Mouse (Mus musculus) forebrain, embryonic 15.5 days (tissue): ENCODE results near the gene Arl2bp. TPM values are rescaled to one million over a fixed set of nuclear protein-coding genes. Genes with fewer than 3 reads are reported as not detected.

Experiments used
- ATAC-seq: fragments of 200-750 bp; cut with Nextera tagmentation; replicated peaks from 2 replicates; pipeline ENCODE4 v1.8.0; 2017; ENCODE audit warnings: mild to moderate bottlenecking, moderate TSS enrichment, moderate library complexity
- H3K27ac ChIP-seq: fragments of 300-500 bp; sonication (generic); replicated peaks from 2 replicates; pipeline ENCODE4 v1.5.1; 2015; ENCODE audit warnings: mild to moderate bottlenecking, inconsistent platforms
- H3K27me3 ChIP-seq: fragments of 300-500 bp; sonication (generic); 2 replicates; pipeline ENCODE4 v1.6.1; 2015; ENCODE audit warnings: inconsistent platforms
- H3K36me3 ChIP-seq: fragments of 300-500 bp; sonication (generic); 2 replicates; pipeline ENCODE4 v1.6.1; 2015; ENCODE audit warnings: mild to moderate bottlenecking, inconsistent platforms
- H3K4me1 ChIP-seq: fragments of 300-500 bp; sonication (generic); 2 replicates; pipeline ENCODE4 v1.6.1; 2015; ENCODE audit warnings: inconsistent platforms
- H3K4me2 ChIP-seq: fragments of 300-500 bp; sonication (generic); replicated peaks from 2 replicates; pipeline ENCODE4 v1.6.1; 2015; ENCODE audit warnings: mild to moderate bottlenecking, inconsistent platforms
- H3K4me3 ChIP-seq: fragments of 300-500 bp; sonication (generic); 2 replicates; pipeline ENCODE4 v1.5.1; 2015; ENCODE audit warnings: mild to moderate bottlenecking, inconsistent platforms
- H3K9ac ChIP-seq: fragments of 300-500 bp; sonication (generic); replicated peaks from 2 replicates; pipeline ENCODE4 v1.6.1; 2015; ENCODE audit warnings: mild to moderate bottlenecking, inconsistent platforms
- H3K9me3 ChIP-seq: fragments of 300-500 bp; sonication (generic); 2 replicates; pipeline ENCODE4 v1.6.1; 2016; ENCODE audit warnings: inconsistent platforms
- WGBS: fragments of 180-500 bp; shearing (Covaris S2); methylation state at CpG from one replicate; pipeline ENCODE4 v1.1.7; 2015; ENCODE audit warnings: mixed read lengths; 5-methylcytosine and 5-hydroxymethylcytosine counted together
- polyA plus RNA-seq: library from polyadenylated mRNA; unstranded; fragments of >200 nt; fragmentation: Nextera tagmentation; extraction: Ambion mirVana; gene quantifications from 2 replicates; pipeline ENCODE4 v1.2.1, GENCODE M21; 2015

Gene Arl2bp
- polyA plus RNA-seq, 1 experiment from 2014 or later, result 206 TPM

DNA sequence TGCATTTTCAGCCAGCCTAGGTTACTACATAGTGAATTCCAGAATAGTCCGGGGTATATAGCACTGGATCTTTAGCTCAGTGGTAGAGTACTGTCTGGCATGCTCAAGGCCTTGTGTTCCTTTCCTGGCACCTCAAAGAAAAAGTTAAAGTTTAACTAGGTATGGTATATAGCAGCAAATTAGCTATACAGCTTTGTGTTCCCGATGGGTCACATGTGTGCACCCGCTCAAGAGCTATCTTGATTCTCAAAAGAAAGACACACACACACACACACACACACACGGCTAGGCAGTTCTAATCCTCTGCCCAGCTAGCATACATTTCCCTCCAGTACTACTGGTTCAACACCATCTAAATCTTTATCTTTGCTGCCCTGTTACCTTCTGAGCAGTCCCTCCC lies 6.0 kb upstream of the Arl2bp start:
- no peaks in the 10 kb centered on the region for H3K4me1 ChIP-seq
- no peak overlapping the region for H3K27ac ChIP-seq
- H3K9ac ChIP-seq, result no peak overlapping the region
- peaks cover 31% of the 10 kb centered on the region for H3K36me3 ChIP-seq
- no peak overlapping the region for H3K4me2 ChIP-seq
- 88% methylated on average over 4 of the region's 4 CpGs for WGBS
- no peaks in the 10 kb centered on the region for H3K27me3 ChIP-seq
- ATAC-seq, result no peak
- H3K4me3 ChIP-seq, result no peak overlapping the region
- no peaks in the 10 kb centered on the region for H3K9me3 ChIP-seq

DNA sequence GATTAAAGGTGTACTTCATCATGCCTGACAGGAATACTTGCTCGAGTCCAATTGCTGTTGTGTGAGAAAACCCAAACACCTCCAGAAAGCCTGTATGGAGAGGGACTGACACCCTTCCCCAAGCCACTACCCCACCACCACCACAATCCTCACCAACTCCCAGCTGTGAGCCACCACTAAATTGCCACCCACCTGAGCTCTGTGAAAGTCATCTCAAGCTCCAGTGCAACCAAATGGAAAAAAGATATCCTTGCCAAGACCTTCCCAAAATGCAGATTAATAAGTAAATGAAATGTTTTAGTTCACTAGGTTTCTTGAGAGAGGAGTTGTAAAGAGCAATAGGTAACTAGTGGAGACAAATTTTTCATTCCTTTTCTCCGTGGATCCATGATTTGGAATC lies 1.7 kb upstream of the Arl2bp start:
- 84% methylated on average over 2 of the region's 2 CpGs for WGBS
- Histone ChIP-seq H3K9me3 (no peaks in the 10 kb centered on the region), H3K4me1 (peaks cover 15% of the 10 kb centered on the region), H3K27ac (no peak overlapping the region), H3K4me3 (no peak overlapping the region), H3K27me3 (no peaks in the 10 kb centered on the region), H3K4me2 (no peak overlapping the region), H3K9ac (no peak overlapping the region), H3K36me3 (peaks cover 3% of the 10 kb centered on the region; the same call in 1 of the 2 replicates)
- ATAC-seq, result no peak

DNA sequence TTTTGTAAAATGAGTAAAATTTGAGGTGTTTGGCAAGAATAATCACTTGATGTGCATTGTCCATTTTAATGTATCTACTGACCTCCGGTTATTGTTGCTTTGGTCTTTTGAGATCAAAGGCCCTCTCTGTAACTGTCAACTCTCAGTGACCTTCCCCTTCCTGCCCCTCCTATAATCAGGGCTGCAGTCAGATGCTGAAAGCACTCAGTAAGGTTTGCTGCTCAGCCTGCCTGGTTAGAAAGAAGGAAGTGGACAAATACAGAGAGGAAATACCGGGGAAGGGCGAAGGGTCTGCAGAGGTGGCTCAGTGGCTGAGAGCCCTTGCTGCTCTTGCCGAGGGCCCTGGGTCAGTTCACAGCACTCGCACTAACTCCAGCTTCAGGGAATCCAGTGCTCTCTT lies 8.0 kb downstream of the Arl2bp start:
- H3K4me1 ChIP-seq, result peaks cover 8% of the 10 kb centered on the region; the same call in 1 of the 2 replicates
- WGBS, result 95% methylated on average over 5 of the region's 5 CpGs
- no peaks in the 10 kb centered on the region for H3K9me3 ChIP-seq
- peaks cover 48% of the 10 kb centered on the region for H3K36me3 ChIP-seq
- no peak overlapping the region for H3K4me3 ChIP-seq
- no peak overlapping the region for H3K4me2 ChIP-seq
- ATAC-seq, result no peak
- H3K9ac ChIP-seq, result no peak overlapping the region
- H3K27ac ChIP-seq, result no peak overlapping the region
- H3K27me3 ChIP-seq, result no peaks in the 10 kb centered on the region

DNA sequence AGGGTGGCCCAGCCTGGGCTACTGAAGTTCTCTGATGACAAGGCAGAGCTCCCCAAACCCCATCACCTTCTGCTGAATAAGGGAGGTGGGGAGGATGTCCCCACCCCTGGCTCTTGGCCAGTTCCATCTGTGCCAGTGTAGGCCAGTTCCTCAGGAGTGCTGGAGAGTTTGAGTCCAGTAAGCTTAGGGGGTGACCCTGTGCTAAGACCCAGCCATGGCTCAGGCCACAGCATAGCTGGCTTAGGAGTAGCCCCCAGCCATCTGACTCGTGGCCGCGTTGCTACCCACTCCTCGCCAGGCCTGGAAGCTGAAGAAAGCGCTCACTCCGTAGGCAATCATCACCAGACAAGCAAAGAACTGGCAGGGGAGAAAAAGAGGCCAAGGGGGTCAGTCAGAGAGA lies 9.5 kb downstream of the Arl2bp start:
- Histone ChIP-seq H3K9ac (no peak overlapping the region), H3K27me3 (no peaks in the 10 kb centered on the region), H3K36me3 (peaks cover 39% of the 10 kb centered on the region), H3K27ac (no peak overlapping the region), H3K4me2 (no peak overlapping the region), H3K9me3 (no peaks in the 10 kb centered on the region), H3K4me1 (peaks cover 8% of the 10 kb centered on the region; the same call in 1 of the 2 replicates), H3K4me3 (no peak overlapping the region)
- 83% methylated on average over 6 of the region's 6 CpGs for WGBS
- ATAC-seq, result peak; percentile 52; the same call in 1 of the 2 replicates

DNA sequence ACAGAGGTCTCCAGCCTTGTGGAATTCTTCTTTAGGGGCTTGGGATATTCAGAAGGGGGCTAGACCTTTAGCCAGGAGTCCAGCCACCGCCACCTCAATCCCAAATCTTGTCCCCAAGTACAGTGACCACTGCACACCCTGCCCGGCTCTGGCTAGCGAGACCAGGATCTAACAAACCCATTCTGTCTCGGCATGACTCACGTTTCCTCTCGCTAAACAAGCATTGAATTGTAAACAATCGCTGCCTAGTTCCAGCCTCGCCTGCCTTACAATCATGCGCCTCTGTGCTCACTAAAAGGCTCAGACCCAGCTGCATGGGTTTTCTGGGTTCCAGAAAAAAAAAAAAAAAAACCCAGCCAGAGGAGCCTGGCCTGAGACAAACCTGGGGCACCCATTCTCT lies 12.2 kb downstream of the Arl2bp start:
- Histone ChIP-seq H3K27ac (peak overlapping the region; percentile 59; the same call in 1 of the 2 replicates), H3K4me2 (no peak overlapping the region), H3K9me3 (no peaks in the 10 kb centered on the region), H3K9ac (no peak overlapping the region), H3K4me1 (peaks cover 8% of the 10 kb centered on the region; the same call in 1 of the 2 replicates), H3K27me3 (no peaks in the 10 kb centered on the region), H3K4me3 (no peak overlapping the region), H3K36me3 (peaks cover 13% of the 10 kb centered on the region)
- WGBS, result 28% methylated on average over 9 of the region's 9 CpGs
- 0 out of 2 replicates have a peak, but pooled peaks have one; percentile 17 for ATAC-seq

DNA sequence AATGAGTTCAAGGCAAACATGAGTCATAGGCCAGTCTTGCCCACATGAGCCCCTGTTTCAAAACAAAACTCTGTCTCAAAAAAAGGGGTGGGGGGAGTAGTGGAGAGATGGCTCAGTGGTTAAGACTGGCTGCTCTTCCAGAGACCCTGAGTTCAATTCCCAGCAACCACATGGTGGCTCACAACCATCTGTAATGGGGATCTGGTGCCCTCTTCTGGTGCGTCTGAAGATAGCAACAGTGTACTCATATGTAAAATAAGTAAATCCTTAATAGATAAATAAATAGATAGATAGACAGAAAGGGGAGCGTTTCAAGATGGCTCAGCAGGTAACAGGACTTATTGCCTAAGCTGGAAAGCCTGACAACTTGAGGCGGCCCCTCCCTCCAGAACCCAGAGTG lies 14.0 kb downstream of the Arl2bp start:
- H3K4me1 ChIP-seq, result peaks cover 8% of the 10 kb centered on the region; the same call in 1 of the 2 replicates
- no peak overlapping the region for H3K4me3 ChIP-seq
- no peaks in the 10 kb centered on the region for H3K27me3 ChIP-seq
- no peaks in the 10 kb centered on the region for H3K9me3 ChIP-seq
- no peak overlapping the region for H3K4me2 ChIP-seq
- no peak for ATAC-seq
- WGBS, result 83% methylated on average over 3 of the region's 3 CpGs
- H3K9ac ChIP-seq, result no peak overlapping the region
- no peaks in the 10 kb centered on the region for H3K36me3 ChIP-seq
- no peak overlapping the region for H3K27ac ChIP-seq

DNA sequence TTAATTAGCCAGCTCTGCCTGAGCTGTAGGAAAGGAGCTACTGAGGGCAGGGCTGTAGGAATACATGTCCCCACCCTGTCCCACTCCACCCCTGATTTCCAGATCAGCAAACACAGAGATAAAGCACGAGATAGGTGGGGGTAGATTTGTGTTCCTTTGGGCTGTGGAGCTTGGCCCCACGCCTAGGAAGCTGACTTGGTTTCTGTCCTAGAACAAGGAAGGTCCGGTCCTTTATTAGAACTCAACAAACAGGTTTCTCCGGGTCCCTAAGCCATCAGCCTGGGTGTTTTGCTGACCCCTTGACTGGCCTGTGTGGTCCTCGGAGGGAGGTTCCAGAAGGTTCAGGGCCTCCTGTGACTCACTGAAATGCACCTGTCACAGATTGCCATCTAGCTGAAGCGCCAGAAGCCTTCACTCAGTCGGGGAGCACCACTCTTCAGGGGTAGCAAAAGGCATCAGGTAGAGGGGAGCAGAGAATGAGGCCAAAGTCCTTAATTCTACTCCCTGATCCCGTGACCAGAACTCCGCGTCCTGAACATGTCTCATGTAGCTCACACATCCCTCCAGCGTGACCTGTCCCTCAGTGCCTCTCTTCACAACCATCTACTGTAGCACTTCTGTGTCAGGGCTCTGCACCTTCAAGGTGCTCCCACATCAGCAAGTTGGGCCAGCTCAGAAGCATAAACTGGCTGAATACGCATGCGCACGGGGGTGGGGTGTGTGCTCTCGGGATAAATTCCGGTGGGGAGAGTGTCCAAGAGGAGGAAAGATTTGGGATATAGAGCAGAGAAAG lies 16.5 kb downstream of the Arl2bp start:
- Histone ChIP-seq H3K9ac (no peak overlapping the region), H3K9me3 (no peaks in the 10 kb centered on the region), H3K27me3 (no peaks in the 10 kb centered on the region), H3K4me2 (no peak overlapping the region), H3K4me1 (peaks cover 8% of the 10 kb centered on the region; the same call in 1 of the 2 replicates), H3K4me3 (no peak overlapping the region), H3K27ac (no peak overlapping the region), H3K36me3 (no peaks in the 10 kb centered on the region)
- no peak for ATAC-seq
- 81% methylated on average over 16 of the region's 16 CpGs for WGBS

DNA sequence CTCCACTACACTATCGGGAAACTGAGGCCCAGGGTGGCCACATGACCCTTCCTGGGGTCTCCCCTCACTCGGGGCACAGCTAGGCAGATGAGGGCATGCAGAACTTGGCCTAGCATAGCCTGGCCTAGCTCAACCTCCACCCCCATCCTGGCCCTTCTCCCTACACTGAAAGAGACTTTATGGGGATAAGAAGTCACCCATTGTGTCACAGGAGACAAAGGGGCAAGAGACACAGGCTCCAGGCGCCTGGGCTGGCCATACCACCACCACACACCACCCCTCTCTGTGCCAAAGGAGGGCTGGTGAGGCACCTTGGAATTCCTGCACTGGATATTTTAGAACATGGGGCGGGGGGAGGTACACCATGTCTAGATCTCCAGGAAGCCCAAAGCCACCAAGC lies 17.9 kb downstream of the Arl2bp start:
- Histone ChIP-seq H3K4me2 (no peak overlapping the region), H3K4me3 (no peak overlapping the region), H3K27ac (no peak overlapping the region), H3K9me3 (no peaks in the 10 kb centered on the region), H3K4me1 (no peaks in the 10 kb centered on the region), H3K27me3 (no peaks in the 10 kb centered on the region), H3K36me3 (no peaks in the 10 kb centered on the region), H3K9ac (no peak overlapping the region)
- ATAC-seq, result no peak
- 71% methylated on average over 4 of the region's 4 CpGs for WGBS

DNA sequence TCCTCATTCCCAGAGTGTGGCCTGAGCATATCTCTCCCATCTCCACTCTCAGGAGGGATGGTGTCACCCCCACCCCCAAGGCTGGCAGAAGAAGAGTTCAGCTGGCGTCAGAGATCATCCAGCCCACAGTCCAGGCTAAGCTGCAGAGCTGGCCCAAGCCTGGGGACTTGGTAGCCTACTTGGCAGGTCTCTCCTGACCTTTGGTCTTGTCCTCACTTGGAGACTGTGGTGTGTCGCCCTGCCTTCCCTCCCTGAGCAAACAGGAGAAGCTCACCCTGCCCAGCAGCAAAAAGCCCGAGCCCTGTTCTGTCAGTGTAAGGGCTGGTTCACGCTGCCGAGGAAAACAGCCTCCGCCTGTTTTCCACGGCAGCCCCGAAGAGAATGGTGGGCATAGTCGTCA lies 19.6 kb downstream of the Arl2bp start:
- no peak overlapping the region for H3K27ac ChIP-seq
- 75% methylated on average over 9 of the region's 9 CpGs for WGBS
- H3K9me3 ChIP-seq, result no peaks in the 10 kb centered on the region
- H3K4me3 ChIP-seq, result no peak overlapping the region
- no peaks in the 10 kb centered on the region for H3K36me3 ChIP-seq
- no peak overlapping the region for H3K4me2 ChIP-seq
- no peaks in the 10 kb centered on the region for H3K27me3 ChIP-seq
- H3K9ac ChIP-seq, result no peak overlapping the region
- ATAC-seq, result no peak
- H3K4me1 ChIP-seq, result no peaks in the 10 kb centered on the region

DNA sequence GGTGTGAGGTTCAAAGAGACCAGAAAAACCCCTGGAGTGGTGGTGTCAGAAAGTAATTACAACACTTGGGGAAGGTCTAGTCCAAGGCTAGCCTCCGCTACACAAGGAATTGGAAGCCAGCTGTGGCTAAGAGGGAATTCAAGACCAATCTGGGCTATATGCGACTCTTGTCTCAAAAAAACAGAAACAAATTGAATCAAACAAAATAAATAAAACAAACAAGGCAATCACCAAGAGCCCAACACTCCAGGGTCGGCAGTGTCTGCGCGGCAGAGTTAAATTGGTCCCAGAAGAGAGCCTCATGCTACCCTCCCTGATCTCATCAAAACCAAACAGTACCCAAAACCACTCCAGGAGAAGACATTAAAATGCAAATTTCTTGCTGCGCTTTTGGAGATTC lies 28.3 kb downstream of the Arl2bp start:
- H3K9ac ChIP-seq, result no peak overlapping the region
- 3% methylated on average over 6 of the region's 6 CpGs for WGBS
- peaks cover 48% of the 10 kb centered on the region for H3K27me3 ChIP-seq
- H3K9me3 ChIP-seq, result no peaks in the 10 kb centered on the region
- no peak overlapping the region for H3K4me3 ChIP-seq
- no peak for ATAC-seq
- no peak overlapping the region for H3K4me2 ChIP-seq
- H3K27ac ChIP-seq, result no peak overlapping the region
- peaks cover 13% of the 10 kb centered on the region for H3K4me1 ChIP-seq
- no peaks in the 10 kb centered on the region for H3K36me3 ChIP-seq

DNA sequence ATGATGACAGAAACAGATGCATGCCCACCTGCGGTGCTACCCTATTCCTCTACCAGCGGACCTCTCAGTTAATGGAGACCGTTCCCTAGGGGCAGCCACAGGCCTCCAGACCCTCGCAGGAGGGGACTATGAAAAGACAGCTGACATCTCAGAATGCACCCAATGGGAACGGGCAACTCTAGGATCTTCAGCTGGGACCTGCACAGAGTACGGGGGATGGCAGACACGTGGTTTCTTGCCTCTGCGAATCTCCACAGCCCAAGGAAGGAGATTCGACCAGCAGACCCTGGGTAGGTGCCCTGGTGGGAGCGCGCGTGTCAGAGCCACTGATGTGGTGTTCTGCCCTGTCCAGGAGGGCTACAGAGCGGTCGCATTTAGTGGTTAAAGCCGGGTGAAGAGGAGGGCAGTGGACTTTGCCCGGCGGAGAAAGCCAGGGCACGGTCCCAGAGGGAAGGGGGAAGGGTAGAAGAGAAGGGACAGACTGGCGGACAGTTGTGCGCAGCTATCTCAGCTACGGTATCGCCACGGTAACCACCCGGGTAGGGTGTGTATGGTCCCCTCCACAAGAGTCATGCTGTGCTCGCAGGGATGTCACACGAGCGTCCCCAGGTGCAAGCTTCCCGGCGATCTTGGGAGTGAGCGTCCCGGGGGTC lies 29.1 kb downstream of the Arl2bp start:
- H3K9me3 ChIP-seq, result no peaks in the 10 kb centered on the region
- peaks cover 13% of the 10 kb centered on the region for H3K4me1 ChIP-seq
- no peaks in the 10 kb centered on the region for H3K36me3 ChIP-seq
- H3K9ac ChIP-seq, result peak overlapping the region; percentile 33
- peaks cover 48% of the 10 kb centered on the region for H3K27me3 ChIP-seq
- WGBS, result under 1% methylated on average over 31 of the region's 31 CpGs
- peak; percentile 60 for ATAC-seq
- peak overlapping the region; percentile 47 for H3K4me3 ChIP-seq
- H3K27ac ChIP-seq, result no peak overlapping the region
- peak overlapping the region; percentile 89 for H3K4me2 ChIP-seq

DNA sequence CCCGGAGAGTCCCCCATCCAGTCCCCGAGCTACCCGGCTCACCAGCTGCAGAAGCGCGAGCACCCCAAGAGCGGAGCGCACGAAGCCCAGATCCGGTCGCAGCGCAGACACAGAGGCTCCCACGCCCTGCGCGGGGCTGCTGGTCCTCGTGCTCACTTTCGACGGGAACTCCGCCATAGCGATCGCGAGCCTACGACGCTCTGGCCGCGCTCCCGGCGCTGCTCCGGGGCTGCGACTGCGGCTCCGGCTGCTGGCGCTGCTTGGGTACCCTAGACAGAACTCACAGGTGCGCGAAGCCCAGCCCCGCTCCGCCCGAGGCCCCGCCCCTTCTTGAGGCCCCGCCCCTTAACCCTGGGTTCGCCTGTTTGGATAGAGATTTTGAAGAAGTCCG lies 29.6 kb downstream of the Arl2bp start, which contains the start of gene Pllp:
Gene Pllp, minus strand, starts transcription at position 285 of the 391 bp plus-strand sequence.
- Histone ChIP-seq H3K27ac (no peak within 1 kb of the TSS), H3K4me2 (peak within 1 kb of the TSS; percentile 89), H3K9ac (peak within 1 kb of the TSS; percentile 33), H3K4me3 (peak within 1 kb of the TSS; percentile 47), H3K9me3 (no peaks in the 10 kb centered on the region), H3K4me1 (peaks cover 13% of the 10 kb centered on the region), H3K36me3 (no peaks in the 10 kb centered on the region), H3K27me3 (peaks cover 48% of the 10 kb centered on the region)
- under 1% methylated on average over 41 of the region's 41 CpGs for WGBS
- peak; percentile 68 for ATAC-seq
